Mouse (Mus musculus) embryonic fibroblast, embryonic 13.5 days (primary cell): Measurements from ENCODE around the gene Utp6. TPM values are rescaled to one million over a fixed set of nuclear protein-coding genes. Genes with fewer than 3 reads are reported as not detected.
A peak's percentile ranks its signal among the peaks of the same experiment; 100 is the strongest.

Source experiments
- H3K27ac ChIP-seq: 2 replicates; pipeline ENCODE4 v1.5.1; 2012; ENCODE audit warnings: low read length, control low read depth, inconsistent platforms; ENCODE audit not compliant: insufficient read depth
- H3K4me1 ChIP-seq: 2 replicates; pipeline ENCODE4 v1.6.1; 2011; ENCODE audit warnings: low read length; ENCODE audit not compliant: control insufficient read depth, insufficient read depth
- H3K4me3 ChIP-seq: 2 replicates; pipeline ENCODE4 v1.5.1; 2011; ENCODE audit warnings: mild to moderate bottlenecking, control low read depth, low read length; ENCODE audit not compliant: insufficient read depth
- CTCF ChIP-seq: IDR thresholded peaks from 2 replicates; pipeline ENCODE4 v1.5.1; 2011; ENCODE audit warnings: mild to moderate bottlenecking, control low read depth, low read length, moderate library complexity, borderline replicate concordance; ENCODE audit not compliant: insufficient read depth
- POLR2A ChIP-seq: IDR thresholded peaks from 2 replicates; pipeline ENCODE4 v1.6.1; 2011; ENCODE audit warnings: low read depth, mild to moderate bottlenecking, control low read depth, low read length, moderate library complexity
- polyA plus RNA-seq: library from polyadenylated mRNA; stranded (reverse); fragments of >200 nt; gene quantifications from 2 replicates; pipeline ENCODE4 v1.2.4, GENCODE M21; 2011; ENCODE audit warnings: low read depth; ENCODE audit not compliant: missing spikeins, insufficient read length

The Utp6 gene
- polyA plus RNA-seq, 1 experiment, result 38.4 TPM

- peak overlapping the region; percentile 63 for H3K4me3 ChIP-seq
- TF ChIP-seq POLR2A, result no peak
- TF ChIP-seq CTCF, result no peak
- H3K4me1 ChIP-seq, result peaks cover 2% of the 10 kb centered on the region
- no peak overlapping the region for H3K27ac ChIP-seq
These were observed 640 bp upstream of the Utp6 start for GRCm38 (mm10) chr11:79962877-79963183.

- Histone ChIP-seq H3K27ac (0 out of 2 replicates have a peak overlapping the region, but pooled peaks have one; percentile 39), H3K4me1 (peaks cover 2% of the 10 kb centered on the region), H3K4me3 (peak overlapping the region; percentile 91)
- no peak for TF ChIP-seq CTCF
These were observed 655 bp downstream of the Utp6 start for GRCm38 (mm10) chr11:79961346-79962124.

GRCm38 (mm10) chr11:79947265-79947664 is 14.9 kb downstream of the Utp6 start:
- Histone ChIP-seq H3K27ac (no peak overlapping the region), H3K4me1 (no peaks in the 10 kb centered on the region), H3K4me3 (no peak overlapping the region)
- TF ChIP-seq POLR2A (no peak), CTCF (no peak)

- Histone ChIP-seq H3K4me1 (no peaks in the 10 kb centered on the region), H3K27ac (no peak overlapping the region), H3K4me3 (no peak overlapping the region)
- TF ChIP-seq POLR2A (no peak), CTCF (no peak)
These were observed 18.6 kb downstream of the Utp6 start for GRCm38 (mm10) chr11:79943601-79944000.

- Histone ChIP-seq H3K4me3 (no peak overlapping the region), H3K27ac (no peak overlapping the region), H3K4me1 (no peaks in the 10 kb centered on the region)
- TF ChIP-seq CTCF (no peak), POLR2A (no peak)
These were observed 19.1 kb downstream of the Utp6 start for GRCm38 (mm10) chr11:79943136-79943535.

- TF ChIP-seq CTCF (0 out of 2 replicates have a peak, but pooled peaks have one; percentile 32), POLR2A (no peak)
- H3K27ac ChIP-seq, result no peak overlapping the region
- no peaks in the 10 kb centered on the region for H3K4me1 ChIP-seq
- H3K4me3 ChIP-seq, result no peak overlapping the region
These were observed 26.4 kb downstream of the Utp6 start for GRCm38 (mm10) chr11:79935766-79936165.

- TF ChIP-seq POLR2A (no peak), CTCF (no peak)
- Histone ChIP-seq H3K27ac (no peak overlapping the region), H3K4me3 (no peak overlapping the region), H3K4me1 (no peaks in the 10 kb centered on the region)
These were observed 39.4 kb downstream of the Utp6 start for GRCm38 (mm10) chr11:79922766-79923165.

GRCm38 (mm10) chr11:79922157-79922556 is 40.0 kb downstream of the Utp6 start:
- H3K27ac ChIP-seq, result no peak overlapping the region
- TF ChIP-seq POLR2A, result no peak
- TF ChIP-seq CTCF, result no peak
- no peak overlapping the region for H3K4me3 ChIP-seq
- no peaks in the 10 kb centered on the region for H3K4me1 ChIP-seq

- Histone ChIP-seq H3K4me3 (no peak overlapping the region), H3K4me1 (no peaks in the 10 kb centered on the region), H3K27ac (no peak overlapping the region)
- TF ChIP-seq POLR2A (no peak), CTCF (no peak)
These were observed 41.6 kb downstream of the Utp6 start for GRCm38 (mm10) chr11:79920505-79921025.

GRCm38 (mm10) chr11:79919685-79920504 is 42.3 kb downstream of the Utp6 start:
- no peak overlapping the region for H3K4me3 ChIP-seq
- TF ChIP-seq CTCF (peak; percentile 82; the same call in 1 of the 2 replicates), POLR2A (no peak)
- H3K4me1 ChIP-seq, result no peaks in the 10 kb centered on the region
- no peak overlapping the region for H3K27ac ChIP-seq
